Mouse (Mus musculus): ENCODE results near the gene Hfe. TPM values are rescaled to one million over a fixed set of nuclear protein-coding genes. Genes with fewer than 3 reads are reported as not detected.
"Not testable (repeated sequence)": the region's sequence is repeated elsewhere in the genome, so short reads cannot be mapped to it uniquely, and the experiment has no call there.

Gene Hfe
- polyA plus RNA-seq, 1 experiment = 9.8 TPM

- TF ChIP-seq CTCF (IDR thresholded peaks at IDR 0.05; ENCODE audit: borderline replicate concordance, control insufficient read depth, extremely low read depth, insufficient read depth, low read length, poor library complexity) = no peak
- TF ChIP-seq POLR2A (IDR thresholded peaks at IDR 0.05; ENCODE audit: control insufficient read depth, extremely low read depth, insufficient read depth, low read length, poor library complexity) = no peak
- Histone ChIP-seq H3K4me3 (ENCODE audit: control insufficient read depth, insufficient read depth, low read length) (no peak overlapping the region), H3K4me1 (replicated peaks; ENCODE audit: control insufficient read depth, insufficient read depth, low read length) (peaks cover 18% of the 10 kb centered on the region), H3K27ac (ENCODE audit: control insufficient read depth, insufficient read depth, low read length) (no peak overlapping the region), H3K27me3 (ENCODE audit: control insufficient read depth, insufficient read depth, low read length) (no peaks in the 10 kb centered on the region), H3K36me3 (ENCODE audit: control insufficient read depth, insufficient read depth, low read length) (no peaks in the 10 kb centered on the region)
- DNase-seq = no peak
- WGBS = 90% methylated on average over 8 of the region's 8 CpGs
Observed at GRCm38 (mm10) chr13:23730479-23730878, 19.8 kb upstream of the Hfe start.

- no peak for DNase-seq
- no peaks in the 10 kb centered on the region for H3K36me3 ChIP-seq (ENCODE audit: control insufficient read depth, insufficient read depth, low read length)
- H3K4me1 ChIP-seq (replicated peaks; ENCODE audit: control insufficient read depth, insufficient read depth, low read length) = peaks cover 18% of the 10 kb centered on the region
- H3K27me3 ChIP-seq (ENCODE audit: control insufficient read depth, insufficient read depth, low read length) = no peaks in the 10 kb centered on the region
- peak overlapping the region; percentile 53; the same call in 1 of the 2 replicates for H3K27ac ChIP-seq (ENCODE audit: control insufficient read depth, insufficient read depth, low read length)
- TF ChIP-seq CTCF (IDR thresholded peaks at IDR 0.05; ENCODE audit: borderline replicate concordance, control insufficient read depth, extremely low read depth, insufficient read depth, low read length, poor library complexity) = no peak
- TF ChIP-seq POLR2A (IDR thresholded peaks at IDR 0.05; ENCODE audit: control insufficient read depth, extremely low read depth, insufficient read depth, low read length, poor library complexity) = no peak
- no peak overlapping the region for H3K4me3 ChIP-seq (ENCODE audit: control insufficient read depth, insufficient read depth, low read length)
- WGBS = 96% methylated on average over 5 of the region's 5 CpGs
Observed at GRCm38 (mm10) chr13:23729706-23730105, 19.1 kb upstream of the Hfe start.

- peak overlapping the region; percentile 53 for H3K27ac ChIP-seq (ENCODE audit: control insufficient read depth, insufficient read depth, low read length)
- 18% methylated on average over 9 of the region's 9 CpGs for WGBS
- DNase-seq = no peak
Observed at GRCm38 (mm10) chr13:23729192-23729525, 18.5 kb upstream of the Hfe start.

GRCm38 (mm10) chr13:23728472-23729191 is 18.0 kb upstream of the Hfe start:
- no peak for TF ChIP-seq CTCF (IDR thresholded peaks at IDR 0.05; ENCODE audit: borderline replicate concordance, control insufficient read depth, extremely low read depth, insufficient read depth, low read length, poor library complexity)
- Histone ChIP-seq H3K4me1 (replicated peaks; ENCODE audit: control insufficient read depth, insufficient read depth, low read length) (peaks cover 18% of the 10 kb centered on the region), H3K27ac (ENCODE audit: control insufficient read depth, insufficient read depth, low read length) (peak overlapping the region; percentile 4; the same call in 1 of the 2 replicates), H3K27me3 (ENCODE audit: control insufficient read depth, insufficient read depth, low read length) (no peaks in the 10 kb centered on the region), H3K4me3 (ENCODE audit: control insufficient read depth, insufficient read depth, low read length) (no peak overlapping the region), H3K36me3 (ENCODE audit: control insufficient read depth, insufficient read depth, low read length) (no peaks in the 10 kb centered on the region)
- 81% methylated on average over 18 of the region's 18 CpGs for WGBS
- no peak for DNase-seq

More at GRCm38 (mm10) chr13:23729192-23729525, 18.5 kb upstream of the Hfe start:
- H3K4me1 ChIP-seq (replicated peaks; ENCODE audit: control insufficient read depth, insufficient read depth, low read length) = peaks cover 18% of the 10 kb centered on the region
- TF ChIP-seq POLR2A (IDR thresholded peaks at IDR 0.05; ENCODE audit: control insufficient read depth, extremely low read depth, insufficient read depth, low read length, poor library complexity) (no peak), CTCF (IDR thresholded peaks at IDR 0.05; ENCODE audit: borderline replicate concordance, control insufficient read depth, extremely low read depth, insufficient read depth, low read length, poor library complexity) (no peak)
- no peaks in the 10 kb centered on the region for H3K36me3 ChIP-seq (ENCODE audit: control insufficient read depth, insufficient read depth, low read length)
- no peaks in the 10 kb centered on the region for H3K27me3 ChIP-seq (ENCODE audit: control insufficient read depth, insufficient read depth, low read length)
- no peak overlapping the region for H3K4me3 ChIP-seq (ENCODE audit: control insufficient read depth, insufficient read depth, low read length)

GRCm38 (mm10) chr13:23725213-23725612 is 14.6 kb upstream of the Hfe start:
- Histone ChIP-seq H3K27ac (ENCODE audit: control insufficient read depth, insufficient read depth, low read length) (no peak overlapping the region), H3K27me3 (ENCODE audit: control insufficient read depth, insufficient read depth, low read length) (no peaks in the 10 kb centered on the region), H3K36me3 (ENCODE audit: control insufficient read depth, insufficient read depth, low read length) (no peaks in the 10 kb centered on the region), H3K4me3 (ENCODE audit: control insufficient read depth, insufficient read depth, low read length) (no peak overlapping the region), H3K4me1 (replicated peaks; ENCODE audit: control insufficient read depth, insufficient read depth, low read length) (peaks cover 18% of the 10 kb centered on the region)
- TF ChIP-seq POLR2A (IDR thresholded peaks at IDR 0.05; ENCODE audit: control insufficient read depth, extremely low read depth, insufficient read depth, low read length, poor library complexity) (no peak), CTCF (IDR thresholded peaks at IDR 0.05; ENCODE audit: borderline replicate concordance, control insufficient read depth, extremely low read depth, insufficient read depth, low read length, poor library complexity) (no peak)
- WGBS = 86% methylated on average over 1 of the region's 1 CpGs
- no peak for DNase-seq

GRCm38 (mm10) chr13:23724239-23724638 is 13.6 kb upstream of the Hfe start:
- Histone ChIP-seq H3K27ac (ENCODE audit: control insufficient read depth, insufficient read depth, low read length) (no peak overlapping the region), H3K36me3 (ENCODE audit: control insufficient read depth, insufficient read depth, low read length) (no peaks in the 10 kb centered on the region), H3K27me3 (ENCODE audit: control insufficient read depth, insufficient read depth, low read length) (no peaks in the 10 kb centered on the region), H3K4me3 (ENCODE audit: control insufficient read depth, insufficient read depth, low read length) (no peak overlapping the region), H3K4me1 (replicated peaks; ENCODE audit: control insufficient read depth, insufficient read depth, low read length) (peaks cover 10% of the 10 kb centered on the region)
- DNase-seq = no peak
- no peak for TF ChIP-seq CTCF (IDR thresholded peaks at IDR 0.05; ENCODE audit: borderline replicate concordance, control insufficient read depth, extremely low read depth, insufficient read depth, low read length, poor library complexity)
- no peak for TF ChIP-seq POLR2A (IDR thresholded peaks at IDR 0.05; ENCODE audit: control insufficient read depth, extremely low read depth, insufficient read depth, low read length, poor library complexity)
- WGBS = over 99% methylated on average over 4 of the region's 4 CpGs

- H3K27ac ChIP-seq (ENCODE audit: control insufficient read depth, insufficient read depth, low read length); DNase-seq; H3K4me1 ChIP-seq (replicated peaks; ENCODE audit: control insufficient read depth, insufficient read depth, low read length); H3K27me3 ChIP-seq (ENCODE audit: control insufficient read depth, insufficient read depth, low read length); H3K4me3 ChIP-seq (ENCODE audit: control insufficient read depth, insufficient read depth, low read length); H3K36me3 ChIP-seq (ENCODE audit: control insufficient read depth, insufficient read depth, low read length): not testable (repeated sequence)
- 45% methylated on average over 2 of the region's 2 CpGs for WGBS
Observed at GRCm38 (mm10) chr13:23717593-23718245, 7.1 kb upstream of the Hfe start.

All from thymus, adult 2 months (tissue).